Mouse (Mus musculus) G1E (cell line): ENCODE measurements around the gene Gse1.

Experiments used
- CTCF ChIP-seq: IDR thresholded peaks from 2 replicates; pipeline ENCODE4 v1.5.1; 2012; ENCODE audit warnings: low read depth, low read length, inconsistent platforms, mixed read lengths
- GATA1 ChIP-seq: IDR thresholded peaks from 2 replicates; pipeline ENCODE4 v1.6.1; 2012; ENCODE audit warnings: borderline replicate concordance, low read length, inconsistent platforms, mixed read lengths
- POLR2AphosphoS5 ChIP-seq: IDR thresholded peaks from 2 replicates; pipeline ENCODE4 v1.6.1; 2012; ENCODE audit warnings: low read depth, low read length, inconsistent platforms; ENCODE audit not compliant: insufficient replicate concordance
- TAL1 ChIP-seq: conservative IDR thresholded peaks from 2 replicates; pipeline ENCODE4 v1.6.1; 2012; ENCODE audit warnings: low read depth, low read length, inconsistent platforms, mixed read lengths

DNA sequence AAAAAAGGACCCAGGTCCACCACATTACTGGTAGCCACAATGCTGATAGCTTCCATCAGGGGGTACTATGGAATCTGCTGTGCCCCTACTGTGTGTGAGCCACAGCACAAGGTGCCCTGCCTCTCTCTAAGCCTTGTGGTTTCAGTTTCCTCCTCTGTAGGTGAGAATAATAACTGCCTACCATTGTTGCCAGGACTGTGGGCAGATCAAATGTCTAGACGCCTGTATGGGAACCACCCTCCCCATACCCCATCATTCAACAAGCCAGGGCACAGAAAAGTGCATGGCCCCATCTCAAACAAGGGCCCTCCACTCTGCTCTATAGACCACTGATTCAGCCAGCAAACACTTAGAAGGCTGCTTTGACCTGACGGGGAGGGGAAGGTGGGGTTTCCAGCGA is 168.5 kb downstream of the Gse1 start:
- TF ChIP-seq CTCF (no peak), GATA1 (no peak), TAL1 (no peak), POLR2AphosphoS5 (no peak)
